Mouse (Mus musculus): Measurements from ENCODE around the gene Rplp0. TPM values are rescaled to one million over a fixed set of nuclear protein-coding genes. Genes with fewer than 3 reads are reported as not detected.

The Rplp0 gene
- polyA plus RNA-seq, 1 experiment, result 3,688 TPM

GRCm38 (mm10) chr5:115542635-115543384 lies 16.5 kb upstream of the Rplp0 start:
- TF ChIP-seq POLR2A (IDR thresholded peaks at IDR 0.05; ENCODE audit: control insufficient read depth, extremely low read depth, insufficient read depth, low read length, poor library complexity), result no peak
- H3K4me3 ChIP-seq (ENCODE audit: control insufficient read depth, insufficient read depth, low read length), result peak overlapping the region; percentile 49

GRCm38 (mm10) chr5:115543509-115544253 lies 15.6 kb upstream of the Rplp0 start:
- Histone ChIP-seq H3K27me3 (ENCODE audit: control insufficient read depth, insufficient read depth, low read length) (no peaks in the 10 kb centered on the region), H3K36me3 (ENCODE audit: control insufficient read depth, insufficient read depth, low read length) (peaks cover 23% of the 10 kb centered on the region), H3K4me1 (replicated peaks; ENCODE audit: control insufficient read depth, insufficient read depth, low read length) (peaks cover 28% of the 10 kb centered on the region), H3K4me3 (ENCODE audit: control insufficient read depth, insufficient read depth, low read length) (peak overlapping the region; percentile 49; the same call in 1 of the 2 replicates), H3K27ac (ENCODE audit: control insufficient read depth, insufficient read depth, low read length) (no peak overlapping the region)
- TF ChIP-seq POLR2A (IDR thresholded peaks at IDR 0.05; ENCODE audit: control insufficient read depth, extremely low read depth, insufficient read depth, low read length, poor library complexity), result no peak
- TF ChIP-seq CTCF (IDR thresholded peaks at IDR 0.05; ENCODE audit: borderline replicate concordance, control insufficient read depth, extremely low read depth, insufficient read depth, low read length, poor library complexity), result no peak
- DNase-seq, result peak; percentile 14
- WGBS, result 62% methylated on average over 17 of the region's 17 CpGs

More at GRCm38 (mm10) chr5:115542635-115543384, 16.5 kb upstream of the Rplp0 start:
- H3K4me1 ChIP-seq (replicated peaks; ENCODE audit: control insufficient read depth, insufficient read depth, low read length), result peaks cover 36% of the 10 kb centered on the region
- 13% methylated on average over 19 of the region's 19 CpGs for WGBS
- DNase-seq, result peak; percentile 42
- peak overlapping the region; percentile 32; the same call in 1 of the 2 replicates for H3K27ac ChIP-seq (ENCODE audit: control insufficient read depth, insufficient read depth, low read length)
- H3K36me3 ChIP-seq (ENCODE audit: control insufficient read depth, insufficient read depth, low read length), result peaks cover 17% of the 10 kb centered on the region
- no peaks in the 10 kb centered on the region for H3K27me3 ChIP-seq (ENCODE audit: control insufficient read depth, insufficient read depth, low read length)

- Histone ChIP-seq H3K36me3 (ENCODE audit: control insufficient read depth, insufficient read depth, low read length) (peaks cover 27% of the 10 kb centered on the region), H3K27ac (ENCODE audit: control insufficient read depth, insufficient read depth, low read length) (no peak overlapping the region), H3K27me3 (ENCODE audit: control insufficient read depth, insufficient read depth, low read length) (no peaks in the 10 kb centered on the region), H3K4me1 (replicated peaks; ENCODE audit: control insufficient read depth, insufficient read depth, low read length) (peaks cover 27% of the 10 kb centered on the region), H3K4me3 (ENCODE audit: control insufficient read depth, insufficient read depth, low read length) (no peak overlapping the region)
- no peak for TF ChIP-seq CTCF (IDR thresholded peaks at IDR 0.05; ENCODE audit: borderline replicate concordance, control insufficient read depth, extremely low read depth, insufficient read depth, low read length, poor library complexity)
- TF ChIP-seq POLR2A (IDR thresholded peaks at IDR 0.05; ENCODE audit: control insufficient read depth, extremely low read depth, insufficient read depth, low read length, poor library complexity), result no peak
- no peak for DNase-seq
- 67% methylated on average over 18 of the region's 18 CpGs for WGBS
Observed at GRCm38 (mm10) chr5:115544655-115545185, 14.5 kb upstream of the Rplp0 start.

- no peak overlapping the region for H3K27ac ChIP-seq (ENCODE audit: control insufficient read depth, insufficient read depth, low read length)
- no peak for DNase-seq
- H3K4me3 ChIP-seq (ENCODE audit: control insufficient read depth, insufficient read depth, low read length), result no peak overlapping the region
- peaks cover 19% of the 10 kb centered on the region for H3K4me1 ChIP-seq (replicated peaks; ENCODE audit: control insufficient read depth, insufficient read depth, low read length)
- H3K27me3 ChIP-seq (ENCODE audit: control insufficient read depth, insufficient read depth, low read length), result no peaks in the 10 kb centered on the region
- TF ChIP-seq POLR2A (IDR thresholded peaks at IDR 0.05; ENCODE audit: control insufficient read depth, extremely low read depth, insufficient read depth, low read length, poor library complexity), result no peak
- no peak for TF ChIP-seq CTCF (IDR thresholded peaks at IDR 0.05; ENCODE audit: borderline replicate concordance, control insufficient read depth, extremely low read depth, insufficient read depth, low read length, poor library complexity)
- peaks cover 27% of the 10 kb centered on the region for H3K36me3 ChIP-seq (ENCODE audit: control insufficient read depth, insufficient read depth, low read length)
- WGBS, result 99% methylated on average over 14 of the region's 14 CpGs
Observed at GRCm38 (mm10) chr5:115545636-115546035, 13.6 kb upstream of the Rplp0 start.

- WGBS, result 95% methylated on average over 11 of the region's 11 CpGs
- Histone ChIP-seq H3K4me3 (ENCODE audit: control insufficient read depth, insufficient read depth, low read length) (no peak overlapping the region), H3K27ac (ENCODE audit: control insufficient read depth, insufficient read depth, low read length) (no peak overlapping the region), H3K27me3 (ENCODE audit: control insufficient read depth, insufficient read depth, low read length) (no peaks in the 10 kb centered on the region), H3K36me3 (ENCODE audit: control insufficient read depth, insufficient read depth, low read length) (peaks cover 30% of the 10 kb centered on the region), H3K4me1 (replicated peaks; ENCODE audit: control insufficient read depth, insufficient read depth, low read length) (peaks cover 19% of the 10 kb centered on the region)
- TF ChIP-seq CTCF (IDR thresholded peaks at IDR 0.05; ENCODE audit: borderline replicate concordance, control insufficient read depth, extremely low read depth, insufficient read depth, low read length, poor library complexity) (no peak), POLR2A (IDR thresholded peaks at IDR 0.05; ENCODE audit: control insufficient read depth, extremely low read depth, insufficient read depth, low read length, poor library complexity) (no peak)
- no peak for DNase-seq
Observed at GRCm38 (mm10) chr5:115546536-115546935, 12.7 kb upstream of the Rplp0 start.

GRCm38 (mm10) chr5:115547014-115547413 lies 12.3 kb upstream of the Rplp0 start:
- TF ChIP-seq POLR2A (IDR thresholded peaks at IDR 0.05; ENCODE audit: control insufficient read depth, extremely low read depth, insufficient read depth, low read length, poor library complexity) (no peak), CTCF (IDR thresholded peaks at IDR 0.05; ENCODE audit: borderline replicate concordance, control insufficient read depth, extremely low read depth, insufficient read depth, low read length, poor library complexity) (no peak)
- Histone ChIP-seq H3K36me3 (ENCODE audit: control insufficient read depth, insufficient read depth, low read length) (peaks cover 34% of the 10 kb centered on the region), H3K4me1 (replicated peaks; ENCODE audit: control insufficient read depth, insufficient read depth, low read length) (peaks cover 18% of the 10 kb centered on the region), H3K4me3 (ENCODE audit: control insufficient read depth, insufficient read depth, low read length) (no peak overlapping the region), H3K27me3 (ENCODE audit: control insufficient read depth, insufficient read depth, low read length) (no peaks in the 10 kb centered on the region), H3K27ac (ENCODE audit: control insufficient read depth, insufficient read depth, low read length) (no peak overlapping the region)
- 96% methylated on average over 6 of the region's 6 CpGs for WGBS
- no peak for DNase-seq
